Mouse (Mus musculus): ENCODE measurements around the gene Net1. TPM values are rescaled to one million over a fixed set of nuclear protein-coding genes. Genes with fewer than 3 reads are reported as not detected.
A peak's percentile ranks its signal among the peaks of the same experiment; 100 is the strongest.

Net1 gene
- polyA plus RNA-seq (2014; fragmentation: Nextera tagmentation; extraction: Ambion mirVana), result 31.9 and 32.8 TPM in 2 replicates

DNA sequence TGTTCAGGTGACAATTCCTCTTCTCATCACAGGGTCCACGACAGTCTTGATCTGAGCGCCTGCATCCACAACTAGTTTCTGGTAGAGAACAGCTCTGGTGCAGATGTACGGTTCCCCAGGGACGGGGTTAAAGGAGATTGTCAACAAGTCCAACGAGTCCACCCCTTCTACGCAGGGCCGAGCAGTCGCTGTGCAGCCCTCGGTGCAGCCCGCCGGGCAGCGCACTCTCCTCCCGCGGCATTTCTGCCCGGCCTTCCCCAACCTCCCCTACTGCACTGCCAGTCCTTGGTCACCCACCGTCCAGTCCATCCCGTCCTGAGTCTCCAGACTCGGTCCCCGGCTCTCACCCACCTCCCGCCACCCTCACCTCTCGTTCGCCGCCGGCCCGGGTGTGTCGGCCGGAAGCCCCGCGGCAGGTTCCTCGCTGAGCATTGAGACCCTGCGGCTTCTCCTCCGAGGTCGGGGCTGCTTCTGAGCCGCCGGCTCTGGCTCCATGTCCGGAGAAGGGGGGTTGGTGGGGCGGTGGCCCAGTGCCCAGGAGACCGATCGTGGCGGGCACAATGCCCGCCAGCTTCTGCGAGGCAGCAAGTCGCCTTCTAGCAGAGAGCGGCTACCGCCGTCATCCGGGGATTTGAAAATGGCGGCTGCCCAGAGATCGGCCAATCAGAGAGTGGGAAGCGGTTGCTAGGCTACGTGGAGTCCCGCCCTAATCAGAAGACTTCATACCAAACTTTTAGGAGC is at the start of gene Net1, which contains the start of gene Tubal3:
Gene Net1 (minus strand): TSS at position 650 of the 741 bp plus-strand sequence.
Gene Tubal3 (plus strand): TSS at position 704 of the 741 bp plus-strand sequence.
- ATAC-seq (ENCODE audit: insufficient number of reproducible peaks, insufficient read depth, low FRiP score, low read depth), result peak; percentile 95
- peak within 1 kb of the TSS; percentile 85 for H3K9ac ChIP-seq (ENCODE audit: low read length)
- 0 out of 2 replicates have a peak, but pooled peaks cover 10% of the 10 kb centered on the region for H3K36me3 ChIP-seq (ENCODE audit: control insufficient read depth, insufficient read depth, low read length)
- WGBS, result under 1% methylated on average over 52 of the region's 52 CpGs
- peak within 1 kb of the TSS; percentile 84 to 99 for H3K4me3 ChIP-seq (ENCODE audit: control insufficient read depth in 1 of 2, insufficient read depth in 1 of 2, low read depth in 1 of 2, low read length in 2 of 2)
- peak within 1 kb of the TSS; percentile 72 to 76 for H3K27ac ChIP-seq (replicated peaks in 1 of 2; ENCODE audit: control insufficient read depth in 1 of 2, insufficient read depth in 1 of 2, low read depth in 2 of 2, low read length in 2 of 2)
- H3K4me1 ChIP-seq (ENCODE audit: control insufficient read depth in 2 of 2, insufficient read depth in 2 of 2, low read length in 2 of 2), result peaks cover 0 to 10% of the 10 kb centered on the region in 2 experiments; a peak in 1 of 4 replicates
- H3K9me3 ChIP-seq (ENCODE audit: control insufficient read depth, low read length), result no peaks in the 10 kb centered on the region
- no peaks in the 10 kb centered on the region for H3K27me3 ChIP-seq (ENCODE audit: control insufficient read depth, insufficient read depth, low read length)
- H3K4me2 ChIP-seq (ENCODE audit: low read length), result peak within 1 kb of the TSS; percentile 74

DNA sequence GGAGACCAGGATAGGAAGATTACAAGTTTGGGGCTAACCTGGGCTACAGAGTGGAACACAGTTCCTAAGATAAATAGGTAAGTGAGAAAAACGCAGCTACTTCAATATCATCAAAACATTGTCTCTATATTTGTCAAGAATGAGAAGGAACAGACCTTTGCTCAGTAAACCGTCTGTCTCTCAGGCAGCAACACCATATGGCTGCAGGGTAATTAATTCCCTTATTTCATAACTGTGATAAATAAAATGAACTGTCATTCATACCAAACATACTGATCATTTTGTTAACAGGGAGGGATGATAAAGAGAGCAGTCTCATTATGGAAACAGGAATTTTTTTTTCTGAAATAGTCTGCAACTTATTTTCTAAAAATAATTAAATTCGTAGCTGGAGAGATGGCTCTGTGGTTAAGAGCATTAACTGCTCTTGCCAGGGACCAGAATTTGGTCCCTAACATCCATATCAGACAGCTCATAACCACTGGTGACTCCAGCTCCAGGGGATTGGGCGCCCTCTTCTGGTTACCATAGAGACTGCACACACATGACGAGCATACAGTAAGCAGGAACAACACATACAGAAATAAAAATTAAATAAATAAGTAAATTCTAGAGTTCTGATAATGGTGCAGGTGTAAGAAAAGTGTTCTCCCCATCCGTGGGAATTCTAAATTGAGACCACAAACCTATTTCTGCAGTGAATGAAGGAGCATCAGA is 33.3 kb upstream of the Net1 start:
- ATAC-seq (ENCODE audit: insufficient number of reproducible peaks, insufficient read depth, low FRiP score, low read depth), result no peak
- 70% methylated on average over 6 of the region's 6 CpGs for WGBS
- H3K9ac ChIP-seq (ENCODE audit: low read length), result no peak overlapping the region
- no peak overlapping the region for H3K27ac ChIP-seq (replicated peaks in 1 of 2; ENCODE audit: control insufficient read depth in 1 of 2, insufficient read depth in 1 of 2, low read depth in 2 of 2, low read length in 2 of 2)
- H3K4me1 ChIP-seq (ENCODE audit: control insufficient read depth in 2 of 2, insufficient read depth in 2 of 2, low read length in 2 of 2), result no peaks in the 10 kb centered on the region
- H3K36me3 ChIP-seq (ENCODE audit: control insufficient read depth, insufficient read depth, low read length), result no peaks in the 10 kb centered on the region
- H3K27me3 ChIP-seq (ENCODE audit: control insufficient read depth, insufficient read depth, low read length), result no peaks in the 10 kb centered on the region
- no peak overlapping the region for H3K4me2 ChIP-seq (ENCODE audit: low read length)
- 0 out of 2 replicates have a peak, but pooled peaks cover 3% of the 10 kb centered on the region for H3K9me3 ChIP-seq (ENCODE audit: control insufficient read depth, low read length)
- no peak overlapping the region for H3K4me3 ChIP-seq (ENCODE audit: control insufficient read depth in 1 of 2, insufficient read depth in 1 of 2, low read depth in 1 of 2, low read length in 2 of 2)

DNA sequence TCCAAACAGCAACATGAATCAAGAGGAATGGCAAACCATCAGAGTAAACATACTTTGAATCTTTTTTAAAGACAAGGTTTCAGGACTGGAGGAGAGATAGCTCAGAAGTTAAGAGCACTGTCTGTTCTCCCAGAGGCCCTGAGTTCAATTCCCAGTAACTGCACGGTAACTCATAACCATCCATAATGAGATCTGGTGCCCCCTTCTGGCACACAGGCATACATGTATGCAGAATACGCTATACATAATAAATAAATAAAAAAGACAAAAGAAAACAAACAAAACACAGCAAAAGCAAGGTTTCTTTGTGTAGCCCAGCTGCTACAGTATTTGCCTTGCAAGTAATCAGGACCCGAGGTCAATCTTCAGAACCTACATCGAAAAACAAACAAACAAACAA is 31.5 kb upstream of the Net1 start:
- 82% methylated on average over 4 of the region's 4 CpGs for WGBS
- H3K4me2 ChIP-seq (ENCODE audit: low read length), result no peak overlapping the region
- H3K36me3 ChIP-seq (ENCODE audit: control insufficient read depth, insufficient read depth, low read length), result no peaks in the 10 kb centered on the region
- ATAC-seq (ENCODE audit: insufficient number of reproducible peaks, insufficient read depth, low FRiP score, low read depth), result no peak
- no peaks in the 10 kb centered on the region for H3K4me1 ChIP-seq (ENCODE audit: control insufficient read depth in 2 of 2, insufficient read depth in 2 of 2, low read length in 2 of 2)
- H3K27me3 ChIP-seq (ENCODE audit: control insufficient read depth, insufficient read depth, low read length), result no peaks in the 10 kb centered on the region
- H3K27ac ChIP-seq (replicated peaks in 1 of 2; ENCODE audit: control insufficient read depth in 1 of 2, insufficient read depth in 1 of 2, low read depth in 2 of 2, low read length in 2 of 2), result no peak overlapping the region
- no peak overlapping the region for H3K9ac ChIP-seq (ENCODE audit: low read length)
- H3K4me3 ChIP-seq (ENCODE audit: control insufficient read depth in 1 of 2, insufficient read depth in 1 of 2, low read depth in 1 of 2, low read length in 2 of 2), result no peak overlapping the region
- H3K9me3 ChIP-seq (ENCODE audit: control insufficient read depth, low read length), result 0 out of 2 replicates have a peak, but pooled peaks cover 3% of the 10 kb centered on the region

DNA sequence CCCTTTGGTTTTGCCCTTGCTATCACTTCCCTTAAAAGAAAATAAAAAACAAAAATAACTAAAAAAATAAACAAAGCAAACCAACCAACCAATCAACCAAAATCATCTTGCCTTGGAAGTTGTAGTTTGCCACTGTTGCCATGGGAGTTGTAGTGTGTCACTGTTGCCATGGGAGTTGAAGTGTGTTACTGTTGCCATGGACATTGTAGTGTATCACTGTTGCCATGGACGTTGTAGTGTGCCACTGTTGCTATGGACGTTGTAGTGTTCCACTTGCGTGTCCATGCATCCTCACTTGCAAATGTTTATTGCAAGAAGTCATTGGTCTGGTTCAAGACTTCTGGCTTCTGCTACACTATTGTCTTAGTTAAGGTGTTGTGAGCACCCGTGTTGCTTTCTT is 29.2 kb upstream of the Net1 start:
- Histone ChIP-seq H3K4me3 (ENCODE audit: control insufficient read depth in 1 of 2, insufficient read depth in 1 of 2, low read depth in 1 of 2, low read length in 2 of 2) (no peak overlapping the region), H3K4me2 (ENCODE audit: low read length) (no peak overlapping the region), H3K9me3 (ENCODE audit: control insufficient read depth, low read length) (0 out of 2 replicates have a peak, but pooled peaks cover 3% of the 10 kb centered on the region), H3K9ac (ENCODE audit: low read length) (no peak overlapping the region), H3K36me3 (ENCODE audit: control insufficient read depth, insufficient read depth, low read length) (no peaks in the 10 kb centered on the region), H3K27me3 (ENCODE audit: control insufficient read depth, insufficient read depth, low read length) (no peaks in the 10 kb centered on the region), H3K4me1 (ENCODE audit: control insufficient read depth in 2 of 2, insufficient read depth in 2 of 2, low read length in 2 of 2) (no peaks in the 10 kb centered on the region), H3K27ac (replicated peaks in 1 of 2; ENCODE audit: control insufficient read depth in 1 of 2, insufficient read depth in 1 of 2, low read depth in 2 of 2, low read length in 2 of 2) (no peak overlapping the region)
- ATAC-seq (ENCODE audit: insufficient number of reproducible peaks, insufficient read depth, low FRiP score, low read depth), result no peak
- WGBS, result 68% methylated on average over 4 of the region's 4 CpGs

DNA sequence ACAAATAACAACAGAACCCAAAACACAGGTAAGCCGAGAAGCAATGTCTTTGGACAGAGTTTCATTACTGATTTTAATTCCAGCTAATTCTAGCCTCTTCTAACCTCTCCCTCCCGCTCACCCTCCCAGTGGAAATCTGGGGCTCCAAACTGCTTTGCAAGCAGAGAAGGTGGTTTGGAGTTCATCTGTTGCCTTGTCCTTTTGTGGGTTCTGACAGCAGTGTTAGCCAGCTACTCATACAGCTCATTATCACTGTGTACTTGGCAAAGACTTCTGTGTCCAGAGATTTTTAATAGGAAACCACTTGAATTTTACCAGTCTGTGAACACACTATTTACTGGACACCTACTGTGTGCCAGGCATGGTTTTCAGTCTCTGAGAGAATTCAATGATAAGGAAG is 27.2 kb upstream of the Net1 start, which contains the start of gene Ucn3:
Gene Ucn3 (minus strand): TSS at position 101 of the 400 bp plus-strand sequence.
- no peak for ATAC-seq (ENCODE audit: insufficient number of reproducible peaks, insufficient read depth, low FRiP score, low read depth)
- no peaks in the 10 kb centered on the region for H3K4me1 ChIP-seq (ENCODE audit: control insufficient read depth in 2 of 2, insufficient read depth in 2 of 2, low read length in 2 of 2)
- H3K27me3 ChIP-seq (ENCODE audit: control insufficient read depth, insufficient read depth, low read length), result no peaks in the 10 kb centered on the region
- H3K4me3 ChIP-seq (ENCODE audit: control insufficient read depth in 1 of 2, insufficient read depth in 1 of 2, low read depth in 1 of 2, low read length in 2 of 2), result no peak within 1 kb of the TSS
- WGBS, result 76% methylated on average over 2 of the region's 2 CpGs
- no peaks in the 10 kb centered on the region for H3K9me3 ChIP-seq (ENCODE audit: control insufficient read depth, low read length)
- no peak within 1 kb of the TSS for H3K9ac ChIP-seq (ENCODE audit: low read length)
- H3K27ac ChIP-seq (replicated peaks in 1 of 2; ENCODE audit: control insufficient read depth in 1 of 2, insufficient read depth in 1 of 2, low read depth in 2 of 2, low read length in 2 of 2), result no peak within 1 kb of the TSS
- no peak within 1 kb of the TSS for H3K4me2 ChIP-seq (ENCODE audit: low read length)
- no peaks in the 10 kb centered on the region for H3K36me3 ChIP-seq (ENCODE audit: control insufficient read depth, insufficient read depth, low read length)

DNA sequence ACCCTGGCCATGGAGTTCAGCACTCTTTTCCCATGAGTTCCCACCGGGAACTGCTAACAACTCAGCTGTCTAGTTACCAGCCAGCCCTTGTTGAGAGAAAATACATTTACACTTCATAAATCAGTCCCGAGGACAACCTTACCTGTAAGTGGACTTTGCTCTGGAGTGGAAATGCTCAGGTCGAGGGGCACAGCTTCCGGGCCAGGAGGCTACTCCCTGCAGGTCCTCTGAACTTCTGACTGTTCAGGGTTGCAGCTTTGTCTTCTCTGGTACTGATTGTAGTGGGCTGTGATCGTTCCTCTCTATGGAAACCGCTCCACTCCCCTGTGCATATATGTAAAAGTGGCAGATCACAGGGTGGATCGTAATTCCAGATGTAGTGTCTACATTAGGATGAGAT is 26.7 kb upstream of the Net1 start:
- WGBS, result 72% methylated on average over 7 of the region's 7 CpGs
- H3K4me2 ChIP-seq (ENCODE audit: low read length), result no peak overlapping the region
- H3K4me3 ChIP-seq (ENCODE audit: control insufficient read depth in 1 of 2, insufficient read depth in 1 of 2, low read depth in 1 of 2, low read length in 2 of 2), result no peak overlapping the region
- H3K9ac ChIP-seq (ENCODE audit: low read length), result no peak overlapping the region
- no peaks in the 10 kb centered on the region for H3K9me3 ChIP-seq (ENCODE audit: control insufficient read depth, low read length)
- no peaks in the 10 kb centered on the region for H3K4me1 ChIP-seq (ENCODE audit: control insufficient read depth in 2 of 2, insufficient read depth in 2 of 2, low read length in 2 of 2)
- no peaks in the 10 kb centered on the region for H3K27me3 ChIP-seq (ENCODE audit: control insufficient read depth, insufficient read depth, low read length)
- no peak for ATAC-seq (ENCODE audit: insufficient number of reproducible peaks, insufficient read depth, low FRiP score, low read depth)
- no peak overlapping the region for H3K27ac ChIP-seq (replicated peaks in 1 of 2; ENCODE audit: control insufficient read depth in 1 of 2, insufficient read depth in 1 of 2, low read depth in 2 of 2, low read length in 2 of 2)
- no peaks in the 10 kb centered on the region for H3K36me3 ChIP-seq (ENCODE audit: control insufficient read depth, insufficient read depth, low read length)

DNA sequence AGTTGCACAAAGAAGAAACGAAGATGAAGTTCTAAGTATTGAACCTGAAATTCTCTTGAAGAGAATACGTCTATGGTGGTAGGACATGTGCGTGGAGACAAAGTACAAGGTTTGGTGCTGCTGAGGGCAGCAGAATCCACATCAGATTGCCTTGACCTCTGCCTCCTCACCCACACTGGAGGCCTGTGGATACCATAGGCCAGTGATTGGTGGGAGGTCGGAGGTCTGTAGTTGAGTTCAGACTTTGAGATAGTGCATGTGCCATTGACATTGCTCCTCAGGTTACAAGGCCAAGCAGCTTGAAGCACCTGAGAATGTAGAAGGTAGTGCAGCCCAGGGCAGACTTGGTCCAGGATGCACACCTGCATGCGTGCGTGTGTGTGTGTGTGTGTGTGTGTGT is 8.0 kb upstream of the Net1 start:
- 80% methylated on average over 6 of the region's 6 CpGs for WGBS
- Histone ChIP-seq H3K9ac (ENCODE audit: low read length) (no peak overlapping the region), H3K4me3 (ENCODE audit: control insufficient read depth in 1 of 2, insufficient read depth in 1 of 2, low read depth in 1 of 2, low read length in 2 of 2) (no peak overlapping the region), H3K9me3 (ENCODE audit: control insufficient read depth, low read length) (no peaks in the 10 kb centered on the region), H3K36me3 (ENCODE audit: control insufficient read depth, insufficient read depth, low read length) (no peaks in the 10 kb centered on the region), H3K4me1 (ENCODE audit: control insufficient read depth in 2 of 2, insufficient read depth in 2 of 2, low read length in 2 of 2) (no peaks in the 10 kb centered on the region), H3K27ac (replicated peaks in 1 of 2; ENCODE audit: control insufficient read depth in 1 of 2, insufficient read depth in 1 of 2, low read depth in 2 of 2, low read length in 2 of 2) (no peak overlapping the region), H3K4me2 (ENCODE audit: low read length) (no peak overlapping the region), H3K27me3 (ENCODE audit: control insufficient read depth, insufficient read depth, low read length) (no peaks in the 10 kb centered on the region)
- ATAC-seq (ENCODE audit: insufficient number of reproducible peaks, insufficient read depth, low FRiP score, low read depth), result no peak
